Mouse (Mus musculus): ENCODE measurements around the gene Dnmbp.
A peak's percentile ranks its signal among the peaks of the same experiment; 100 is the strongest.

The Dnmbp gene

DNA sequence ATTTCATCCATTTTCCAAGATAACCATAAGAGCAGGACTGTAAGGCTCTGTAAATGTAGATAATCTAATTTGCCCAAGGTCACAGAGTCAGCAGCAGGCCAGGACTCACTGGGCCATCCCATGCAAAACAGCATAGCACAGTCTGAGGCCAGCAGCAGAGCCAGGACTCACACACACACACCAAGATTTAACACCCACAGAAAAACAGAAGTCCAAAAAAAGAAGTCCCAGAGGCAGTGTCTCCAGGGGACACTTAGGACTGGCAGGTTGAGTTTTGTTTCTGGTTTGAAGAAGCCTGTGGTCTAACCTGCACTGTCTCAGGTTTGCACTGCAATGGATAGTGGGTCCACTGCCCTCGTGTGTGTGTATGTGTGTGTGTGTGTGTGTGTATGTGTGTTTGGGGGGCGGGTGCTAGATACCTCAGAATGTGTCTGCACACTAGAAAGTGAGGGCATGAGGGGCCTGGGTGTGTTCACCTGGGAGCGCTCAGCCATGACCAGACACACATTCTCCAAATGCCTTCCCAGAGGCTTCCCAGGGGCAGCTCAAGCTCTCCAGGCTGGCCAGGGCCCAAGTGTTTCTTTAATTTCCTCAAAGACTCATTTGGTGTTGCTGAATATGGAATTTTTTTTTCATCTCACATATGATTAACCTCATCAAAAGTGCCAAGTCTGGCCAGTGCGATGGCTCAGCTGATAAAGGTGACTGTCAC is 27.1 kb downstream of the Dnmbp start:
- DNase-seq (ENCODE audit: low spot score) = no peak

DNA sequence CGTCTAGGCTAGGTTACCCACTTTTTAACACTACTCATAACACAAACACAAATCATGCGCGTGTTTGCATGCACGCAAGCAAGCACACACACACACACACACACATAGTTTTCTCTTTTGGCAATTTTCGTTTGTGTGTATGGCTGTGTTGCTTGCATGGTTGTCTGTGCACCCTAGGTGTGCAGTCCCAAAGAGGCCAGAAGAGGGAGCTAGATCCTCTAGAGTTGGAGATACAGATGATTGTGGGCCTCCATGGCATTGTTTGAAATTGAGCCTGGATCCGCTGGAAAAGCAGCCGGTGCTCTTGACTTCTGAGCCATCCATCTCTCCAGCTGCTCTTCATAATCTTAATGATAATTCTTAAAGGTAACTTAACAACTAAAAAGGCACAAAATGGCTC is 33.5 kb downstream of the Dnmbp start:
- DNase-seq (ENCODE audit: low spot score) = no peak

GRCm38 (mm10) chr19:43905985-43906384 is 34.0 kb downstream of the Dnmbp start:
- DNase-seq (ENCODE audit: low spot score) = peak; percentile 67

- DNase-seq (ENCODE audit: low spot score) = no peak
Measured at GRCm38 (mm10) chr19:43905136-43905535, 34.9 kb downstream of the Dnmbp start.

DNA sequence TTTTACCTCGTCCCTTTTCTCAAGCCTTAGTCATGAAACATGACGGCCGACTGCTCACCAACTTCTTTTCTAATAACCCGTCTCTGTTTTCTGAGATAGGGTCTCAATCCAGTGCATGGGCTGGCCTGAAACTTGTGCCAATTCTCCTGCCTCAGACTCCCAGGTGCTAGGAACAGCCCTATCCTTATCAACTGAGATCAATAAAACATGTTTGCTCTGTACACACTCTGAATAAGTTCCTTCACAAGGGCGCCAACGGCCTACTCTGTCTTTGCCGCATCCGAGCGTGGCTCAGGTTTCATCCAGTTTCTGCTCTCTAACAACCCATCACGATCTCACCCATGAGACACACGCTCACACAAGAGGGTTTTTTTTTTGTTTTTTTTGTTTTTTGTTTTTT is 35.7 kb downstream of the Dnmbp start:
- no peak for DNase-seq (ENCODE audit: low spot score)

DNA sequence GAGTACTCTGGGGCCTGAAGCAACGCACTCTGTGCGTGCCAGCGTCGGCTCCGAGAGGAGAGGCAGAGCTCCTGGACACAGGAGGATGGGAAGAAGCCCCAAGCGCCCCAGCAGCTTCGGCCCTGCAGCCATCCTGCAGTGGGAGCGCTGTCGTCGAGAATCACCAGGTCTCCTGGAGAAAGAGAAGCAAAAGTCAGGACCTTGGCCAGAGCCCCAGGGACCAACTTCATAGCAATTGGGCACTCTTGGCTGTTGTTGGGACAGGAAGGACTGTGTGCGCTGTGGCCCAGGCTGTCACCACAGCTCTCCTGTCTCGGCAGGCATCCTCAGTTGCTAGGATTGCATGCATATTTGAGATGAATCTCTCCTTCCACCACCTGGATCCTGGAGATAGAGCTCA is 37.1 kb downstream of the Dnmbp start:
- DNase-seq (ENCODE audit: low spot score) = no peak

DNA sequence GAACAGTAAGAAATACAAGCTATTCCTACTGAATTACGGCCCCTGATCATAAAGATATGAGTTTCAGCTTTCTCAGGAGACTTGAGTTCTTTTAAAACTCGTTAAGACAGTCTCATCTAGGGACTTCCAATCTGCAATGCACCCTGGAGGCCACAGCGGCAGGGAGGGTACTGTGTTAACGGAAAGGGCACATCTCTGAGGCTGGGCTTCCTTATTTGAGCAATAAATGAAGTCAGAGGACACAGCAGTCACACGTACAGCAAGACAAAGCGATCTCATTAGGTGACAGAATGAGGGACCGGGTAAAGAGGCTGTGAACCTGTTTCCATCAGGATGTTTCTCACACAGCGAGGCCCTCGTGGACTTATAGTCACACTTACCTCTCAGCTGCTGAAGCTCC is 39.3 kb downstream of the Dnmbp start:
- DNase-seq (ENCODE audit: low spot score) = no peak

- DNase-seq (ENCODE audit: low spot score) = no peak
Measured at GRCm38 (mm10) chr19:43898547-43898946, 41.4 kb downstream of the Dnmbp start.

DNA sequence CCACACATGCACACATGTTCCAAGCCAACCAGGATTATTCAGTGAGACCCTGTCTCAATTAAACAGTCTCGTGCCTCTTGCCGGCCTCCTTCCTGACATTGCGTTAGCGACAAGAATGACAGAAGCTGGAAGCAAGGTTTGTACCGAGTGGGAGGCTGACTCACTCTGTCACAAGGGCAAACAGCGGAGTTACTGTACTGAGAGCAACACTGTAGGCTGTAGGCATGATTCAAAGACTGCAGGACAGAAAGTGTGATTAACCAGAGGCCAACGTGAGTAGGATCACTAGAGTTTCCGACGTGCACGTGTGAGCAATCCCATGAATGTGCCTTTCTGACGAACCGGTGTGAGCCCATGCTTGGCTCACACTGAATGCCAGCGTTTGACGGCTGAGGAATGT is 43.5 kb downstream of the Dnmbp start:
- DNase-seq (ENCODE audit: low spot score) = no peak

DNA sequence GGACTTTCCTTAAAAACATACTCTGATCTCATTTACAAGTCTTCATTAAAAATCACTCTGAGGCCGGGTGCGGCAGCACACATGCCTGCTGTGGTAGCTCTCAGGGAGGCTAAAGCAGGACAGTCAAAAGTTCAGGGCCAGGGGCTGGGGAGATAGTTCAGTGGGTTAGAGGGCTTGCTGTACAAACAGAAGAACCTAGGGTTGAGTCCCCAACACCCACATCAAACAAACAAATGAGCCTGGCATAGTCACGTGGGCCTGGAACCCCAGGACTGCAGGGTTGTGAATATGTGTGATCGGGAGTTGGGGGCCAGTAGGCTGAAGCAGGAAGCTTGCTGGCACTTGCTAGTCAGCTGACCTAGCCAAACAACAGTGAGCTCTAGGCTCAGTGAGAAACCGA is 44.0 kb downstream of the Dnmbp start:
- DNase-seq (ENCODE audit: low spot score) = no peak

DNA sequence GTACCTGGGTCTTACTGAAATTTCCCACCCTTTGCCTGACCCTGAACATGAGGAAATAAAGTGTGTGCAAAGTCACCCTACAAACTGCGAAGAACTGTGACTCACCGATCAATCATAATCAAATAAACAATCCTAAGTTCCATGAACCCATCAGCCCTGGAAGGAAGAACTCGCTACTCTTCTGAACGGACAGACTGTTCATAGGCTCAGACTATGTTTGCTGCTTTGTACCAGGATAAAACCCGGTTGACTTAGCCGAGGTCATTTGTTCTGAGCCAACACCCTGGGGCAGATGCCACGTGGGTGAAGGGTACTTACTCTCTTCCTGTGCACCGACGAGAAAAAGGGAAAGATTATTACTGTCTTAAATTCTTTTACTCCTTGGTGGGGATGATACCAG is 45.2 kb downstream of the Dnmbp start:
- no peak for DNase-seq (ENCODE audit: low spot score)

- DNase-seq (ENCODE audit: low spot score) = no peak
Measured at GRCm38 (mm10) chr19:43894070-43894469, 45.9 kb downstream of the Dnmbp start.

DNA sequence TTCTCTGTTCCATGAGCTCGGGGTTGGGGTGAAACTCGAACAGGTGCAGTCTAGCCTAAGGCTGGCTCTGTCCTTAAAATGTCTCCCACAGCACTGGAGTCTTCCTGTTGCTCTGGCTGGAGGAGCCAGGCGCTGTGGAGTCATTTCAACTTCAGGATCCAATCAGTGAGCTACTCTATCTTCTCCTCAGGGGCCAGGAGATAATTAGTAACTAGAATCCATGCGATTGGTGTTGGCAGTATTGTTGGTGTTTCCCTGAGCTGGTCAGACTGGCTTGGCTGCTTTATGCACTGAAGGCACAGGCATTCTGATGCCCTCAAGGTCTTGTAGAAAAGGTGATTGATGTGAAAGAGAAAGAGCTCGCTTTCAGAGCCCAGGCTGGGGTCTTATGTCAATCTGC is 49.5 kb downstream of the Dnmbp start:
- DNase-seq (ENCODE audit: low spot score) = no peak

DNA sequence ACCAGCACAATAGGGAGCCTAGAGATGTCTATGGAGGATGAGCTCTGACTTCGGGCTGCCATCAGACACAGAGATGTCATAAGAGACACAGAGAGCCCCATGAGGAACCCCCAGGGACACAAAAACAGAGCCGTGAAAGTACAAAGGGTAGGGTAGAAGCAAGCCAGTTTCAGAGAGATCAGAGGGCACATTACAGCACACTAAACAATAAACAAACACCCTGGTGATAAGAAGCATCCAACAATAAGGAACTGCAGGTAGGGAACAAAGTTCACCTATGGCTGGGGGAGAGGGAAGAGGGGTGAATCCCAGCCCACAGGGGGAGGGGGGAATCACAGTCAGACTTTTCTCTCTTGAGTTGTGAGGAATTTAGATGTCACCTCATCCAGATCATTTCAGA is 52.3 kb downstream of the Dnmbp start:
- DNase-seq (ENCODE audit: low spot score) = no peak

DNA sequence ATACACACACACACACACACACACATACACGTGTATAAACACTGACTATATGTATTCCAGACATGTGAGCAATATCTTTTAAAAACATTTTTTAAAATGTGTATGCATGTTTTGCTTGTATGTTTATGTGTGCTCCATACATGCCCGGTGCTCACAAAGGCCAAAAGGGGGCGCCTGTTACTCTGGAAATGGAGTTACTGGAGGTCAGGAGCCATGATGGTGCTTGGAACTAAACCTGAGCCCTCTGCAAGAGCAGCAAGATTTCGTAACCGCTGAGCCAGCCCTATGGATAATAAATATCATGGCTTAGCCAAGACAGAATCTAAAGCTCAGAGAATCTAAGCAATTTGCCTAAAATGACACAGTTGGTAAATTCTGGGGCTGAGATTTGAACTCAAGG is 52.7 kb downstream of the Dnmbp start:
- DNase-seq (ENCODE audit: low spot score) = no peak

DNA sequence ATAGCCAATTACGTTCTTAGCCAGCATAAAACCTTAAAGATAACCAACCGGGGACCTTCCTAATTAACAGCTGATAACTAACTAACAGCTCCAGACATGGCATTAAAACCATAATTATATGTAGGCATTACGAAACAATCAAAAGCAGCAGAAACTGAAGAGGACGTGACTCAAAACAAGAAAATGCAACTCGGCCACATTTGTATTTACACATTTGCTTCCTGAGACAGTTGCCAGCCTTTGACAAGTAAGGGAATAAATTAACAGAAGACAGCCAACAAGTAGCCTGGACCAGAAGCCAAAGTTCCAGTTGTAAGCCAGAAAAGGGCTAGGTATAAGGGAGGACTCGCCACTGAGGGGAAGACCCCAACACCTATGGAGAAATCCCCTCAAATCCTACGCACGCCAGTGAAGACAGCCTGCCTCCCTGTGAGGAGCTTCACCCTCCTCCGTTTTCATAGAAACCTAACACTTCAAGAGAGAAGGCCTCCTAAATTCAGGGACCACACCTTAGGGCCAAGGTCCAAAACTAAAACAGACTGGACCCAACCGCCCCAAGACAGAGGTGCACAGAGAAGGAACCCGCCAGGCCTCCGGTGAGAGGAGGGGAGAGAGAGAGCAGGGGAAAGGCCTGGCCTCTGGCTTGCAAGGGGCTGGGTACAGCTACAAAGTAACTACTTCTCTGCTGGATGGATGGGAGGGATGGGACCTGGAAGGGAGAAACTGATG is 53.5 kb downstream of the Dnmbp start:
- no peak for DNase-seq (ENCODE audit: low spot score)

DNA sequence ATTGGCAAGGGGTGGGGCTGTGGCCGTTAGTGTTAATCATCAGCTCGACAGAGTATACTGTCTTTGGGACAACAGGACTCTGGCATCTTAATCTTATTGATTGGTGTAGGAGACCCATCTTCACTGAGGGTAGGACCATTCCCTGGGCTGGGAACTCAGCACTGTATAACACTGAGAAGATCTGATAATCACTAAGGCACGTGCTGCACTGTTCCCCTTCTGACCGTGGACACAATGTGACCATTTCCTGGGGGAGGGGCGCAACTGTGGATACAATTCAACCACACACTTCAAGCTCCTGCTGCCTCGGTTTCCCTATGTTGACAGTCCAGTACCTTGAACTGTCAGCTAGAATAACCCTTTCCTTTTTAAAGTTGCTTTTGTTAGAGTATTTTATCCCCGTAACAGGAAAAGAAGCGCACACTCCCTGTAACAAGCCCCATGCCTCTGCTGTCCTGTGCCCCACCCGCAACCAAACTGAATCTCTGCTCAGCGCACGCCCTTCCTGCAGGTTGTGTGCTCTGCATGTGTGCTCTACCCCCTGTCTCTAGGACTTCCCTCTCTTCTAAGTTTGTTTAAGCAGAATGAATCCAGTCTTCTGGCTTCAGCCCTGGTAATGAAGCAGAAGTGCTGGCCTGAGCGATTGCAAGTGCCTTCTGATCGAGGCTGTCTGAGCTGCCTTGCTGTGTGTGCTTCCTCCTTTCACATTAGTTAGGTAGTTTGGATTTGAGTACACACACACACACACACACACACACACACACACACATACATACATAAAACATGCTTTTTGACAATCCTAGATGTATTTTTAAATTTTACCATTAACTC is 55.1 kb downstream of the Dnmbp start:
- DNase-seq (ENCODE audit: low spot score) = no peak

GRCm38 (mm10) chr19:43882895-43883573 is 57.0 kb downstream of the Dnmbp start:
- DNase-seq (ENCODE audit: low spot score) = no peak

DNA sequence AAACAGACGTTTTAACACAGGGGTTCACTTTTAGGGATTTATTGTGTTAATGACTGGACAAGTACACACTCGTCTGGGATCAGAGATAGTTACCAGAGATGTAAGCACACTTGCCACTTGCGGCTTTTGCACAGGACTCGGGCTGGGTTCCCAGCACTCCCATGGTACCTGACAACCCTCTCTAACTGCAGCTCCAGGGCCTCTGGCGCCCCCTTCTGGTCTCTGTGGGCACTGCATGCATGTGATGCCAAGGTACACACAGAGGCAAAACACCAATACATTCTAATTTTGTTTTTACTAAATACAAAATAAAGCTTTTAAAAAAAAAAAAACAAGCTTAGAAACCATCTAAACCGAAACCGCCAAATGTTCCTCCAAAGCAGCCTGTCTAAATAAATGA is 58.4 kb downstream of the Dnmbp start:
- DNase-seq (ENCODE audit: low spot score) = peak; percentile 71

DNA sequence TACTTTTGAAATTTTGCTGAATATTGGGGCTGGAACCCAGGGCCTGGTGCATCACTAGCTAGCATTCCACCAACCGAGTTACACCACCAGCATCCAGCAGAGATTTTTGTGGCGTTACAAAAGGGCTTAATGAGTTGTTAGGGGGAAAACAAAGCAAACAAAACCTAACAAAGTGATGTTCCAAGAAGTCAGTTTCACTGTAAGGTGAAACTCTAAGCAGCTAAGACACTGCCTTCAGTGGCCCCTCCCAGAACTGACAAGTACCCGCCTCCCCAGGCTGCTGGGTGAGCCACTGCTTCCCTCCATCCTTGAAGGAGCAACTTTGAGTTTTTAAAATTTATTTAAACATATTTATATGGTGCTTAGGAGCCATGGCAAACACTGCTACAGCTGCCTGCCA is 59.6 kb downstream of the Dnmbp start:
- DNase-seq (ENCODE audit: low spot score) = peak; percentile 39

GRCm38 (mm10) chr19:43879401-43880212 is 60.4 kb downstream of the Dnmbp start:
- peak; percentile 87 for DNase-seq (ENCODE audit: low spot score)

All from testis, postnatal 10 days (tissue).